Mouse (Mus musculus) small intestine, adult 2 months (tissue): ENCODE measurements at regions not wholly inside any gene's neighbourhood (a gene's known extent, or its start where the extent isn't known, plus 50 kb on each side); places are given as distances from the start of the nearest gene placed in this dataset.

Experiments used
- H3K27ac ChIP-seq: fragments of 200-500 bp; 2 replicates; pipeline ENCODE4 v1.5.1; 2012; ENCODE audit warnings: low read depth, low read length, control low read depth, inconsistent platforms; ENCODE audit not compliant: insufficient read depth
- H3K27me3 ChIP-seq: fragments of 200-500 bp; 2 replicates; pipeline ENCODE4 v1.6.1; 2012; ENCODE audit warnings: mild to moderate bottlenecking, moderate library complexity, low read length, inconsistent platforms; ENCODE audit not compliant: control insufficient read depth, insufficient read depth
- H3K36me3 ChIP-seq: fragments of 200-500 bp; 2 replicates; pipeline ENCODE4 v1.6.1; 2012; ENCODE audit warnings: mild to moderate bottlenecking, low read length, control low read depth, inconsistent platforms; ENCODE audit not compliant: control insufficient read depth, insufficient read depth
- H3K4me1 ChIP-seq: fragments of 200-500 bp; 2 replicates; pipeline ENCODE4 v1.6.1; 2012; ENCODE audit warnings: low read length, inconsistent platforms, mixed read lengths; ENCODE audit not compliant: control insufficient read depth, insufficient read depth, insufficient read length
- H3K4me3 ChIP-seq: fragments of 200-500 bp; 2 replicates; pipeline ENCODE4 v1.5.1; 2012; ENCODE audit warnings: low read depth, mild to moderate bottlenecking, control low read depth, inconsistent platforms, low read length, moderate library complexity
- CTCF ChIP-seq: fragments of 200-500 bp; IDR thresholded peaks from 2 replicates; pipeline ENCODE4 v1.5.1; 2012; ENCODE audit warnings: low read depth, mild to moderate bottlenecking, control low read depth, inconsistent platforms, low read length, moderate library complexity, mixed read lengths; ENCODE audit not compliant: insufficient replicate concordance, insufficient read length; ENCODE audit errors: extremely low read depth
- POLR2A ChIP-seq: fragments of 200-500 bp; IDR thresholded peaks from 2 replicates; pipeline ENCODE4 v1.6.1; 2012; ENCODE audit warnings: low read depth, mild to moderate bottlenecking, control low read depth, inconsistent platforms, low read length, moderate library complexity
- WGBS: fragments of 180-500 bp; shearing (Covaris S2); methylation state at CpG from one replicate; pipeline ENCODE4 v1.1.7; 2018; 5-methylcytosine and 5-hydroxymethylcytosine counted together

DNA sequence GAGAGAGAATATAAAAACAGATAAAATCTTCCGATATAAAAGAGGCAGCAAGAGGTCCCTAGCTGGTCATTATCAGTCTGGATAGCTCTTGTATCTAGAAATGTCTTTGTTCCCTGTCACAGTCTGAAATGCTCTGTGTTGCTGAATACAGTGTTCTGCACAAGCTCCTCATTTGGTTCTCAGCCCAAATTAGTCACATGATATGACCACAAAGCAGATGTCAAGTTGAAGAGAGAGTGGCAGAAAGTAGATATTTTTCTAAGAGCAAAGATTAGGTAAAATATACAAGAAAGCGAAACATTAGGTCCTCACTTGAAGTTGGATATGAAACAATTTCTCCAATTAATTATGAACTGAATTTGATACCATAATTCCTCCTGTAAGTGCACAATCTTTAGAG is 101.8 kb upstream of the Speer4f2 start:
- TF ChIP-seq CTCF (no peak), POLR2A (no peak)
- peaks cover 4% of the 10 kb centered on the region; the same call in 1 of the 2 replicates for H3K4me1 ChIP-seq
- no peaks in the 10 kb centered on the region for H3K36me3 ChIP-seq
- H3K4me3 ChIP-seq, result no peak overlapping the region
- no peaks in the 10 kb centered on the region for H3K27me3 ChIP-seq
- 58% methylated on average over 2 of the region's 2 CpGs for WGBS
- H3K27ac ChIP-seq, result no peak overlapping the region

DNA sequence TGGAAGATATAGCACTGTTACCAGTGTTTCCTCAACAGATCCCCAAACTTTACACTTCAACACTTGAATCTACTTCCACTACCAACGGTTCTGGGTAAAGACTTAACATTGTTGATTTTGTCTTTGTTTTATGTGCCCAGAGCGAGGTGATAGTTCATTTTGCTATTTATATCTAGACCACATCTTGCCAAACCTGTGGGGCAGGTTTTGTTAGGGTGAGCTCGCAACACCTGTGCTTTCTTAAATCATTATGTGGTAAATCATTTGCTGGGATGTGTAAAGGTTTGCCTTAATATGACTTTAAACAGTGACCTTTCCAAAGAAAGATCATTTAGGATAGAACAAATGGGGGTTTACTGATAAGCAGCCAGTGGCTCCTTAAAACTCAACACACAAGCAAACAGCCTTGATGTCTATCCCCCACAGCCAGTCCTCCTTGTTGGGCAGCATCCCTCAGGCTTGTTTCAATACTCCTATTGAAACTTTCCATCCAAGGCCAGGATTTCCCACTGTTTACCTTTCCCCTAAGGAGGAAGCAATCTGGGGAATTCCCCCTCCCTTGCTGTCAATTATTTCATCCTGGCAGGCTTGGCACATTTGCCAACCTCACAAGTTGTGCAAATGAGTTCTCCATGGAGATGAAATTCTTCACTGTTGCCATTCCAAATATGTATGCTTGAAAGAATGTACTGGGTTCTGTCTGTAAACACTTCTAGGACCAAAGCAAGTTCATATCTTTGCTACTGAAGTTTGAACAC is 101.1 kb upstream of the Speer4f2 start:
- 25% methylated on average over 3 of the region's 3 CpGs for WGBS
- no peak overlapping the region for H3K4me3 ChIP-seq
- 0 out of 2 replicates have a peak overlapping the region, but pooled peaks have one; percentile 51 for H3K27ac ChIP-seq
- H3K36me3 ChIP-seq, result no peaks in the 10 kb centered on the region
- no peaks in the 10 kb centered on the region for H3K27me3 ChIP-seq
- H3K4me1 ChIP-seq, result peaks cover 4% of the 10 kb centered on the region; the same call in 1 of the 2 replicates
- TF ChIP-seq POLR2A, result no peak
- TF ChIP-seq CTCF, result no peak

DNA sequence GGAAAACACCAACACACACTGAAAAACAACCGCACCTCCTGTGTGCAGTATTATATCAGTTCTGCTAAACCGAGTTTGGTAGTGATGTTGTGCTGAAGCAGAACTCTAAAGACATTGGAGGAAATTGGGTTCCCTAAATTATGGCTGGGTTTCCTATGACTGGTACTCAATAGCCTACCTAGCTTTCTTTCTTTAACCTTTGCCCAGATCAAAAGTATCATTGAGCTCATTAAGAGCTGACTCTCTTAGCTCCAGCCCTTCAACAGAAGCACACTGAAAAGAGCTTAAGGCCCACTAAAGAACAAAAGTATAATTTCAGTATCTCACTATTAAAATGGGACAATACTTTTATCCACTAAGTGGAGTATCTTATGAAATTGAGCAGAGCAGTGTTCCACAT is 97.6 kb upstream of the Speer4f2 start:
- 93% methylated on average over 2 of the region's 2 CpGs for WGBS
- no peak overlapping the region for H3K27ac ChIP-seq
- TF ChIP-seq CTCF, result no peak
- no peak for TF ChIP-seq POLR2A
- H3K4me3 ChIP-seq, result no peak overlapping the region
- no peaks in the 10 kb centered on the region for H3K36me3 ChIP-seq
- peaks cover 4% of the 10 kb centered on the region; the same call in 1 of the 2 replicates for H3K4me1 ChIP-seq
- no peaks in the 10 kb centered on the region for H3K27me3 ChIP-seq

DNA sequence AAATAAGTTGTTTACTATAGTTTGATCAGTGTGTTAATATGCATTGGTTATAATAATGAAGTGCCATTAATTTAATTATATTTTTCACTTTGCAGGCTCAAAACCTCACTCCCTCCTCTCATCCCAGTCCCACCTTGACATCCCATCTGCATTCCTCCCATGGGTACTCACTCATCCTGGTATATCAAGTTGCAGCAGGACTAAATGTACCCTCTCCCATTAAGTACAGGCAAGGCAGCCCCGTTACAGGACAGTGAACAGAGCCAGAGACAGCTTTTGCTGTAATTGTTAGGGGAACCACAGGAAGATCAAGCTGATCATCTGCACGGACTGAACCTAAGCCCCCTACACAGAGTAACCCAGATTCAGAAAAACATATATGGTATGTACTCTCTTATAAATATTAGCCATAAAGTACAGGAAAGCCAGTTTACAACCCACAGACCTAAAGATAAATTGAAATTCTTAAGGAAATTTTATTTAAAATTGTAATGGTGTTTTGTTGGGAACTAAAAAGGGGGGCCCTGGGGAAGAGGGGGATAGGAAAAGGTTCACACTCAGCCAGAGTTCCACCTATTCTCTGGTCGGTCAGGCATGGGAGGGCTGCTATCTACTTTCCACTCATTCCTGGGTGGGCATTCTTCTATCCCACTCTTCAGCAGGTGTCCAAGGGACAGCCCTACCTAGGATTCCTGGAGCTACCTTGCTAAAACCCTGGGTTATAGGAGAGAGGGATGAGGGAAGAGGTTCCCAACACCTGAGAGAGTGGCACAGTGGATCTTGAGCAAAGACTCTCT is 96.0 kb upstream of the Speer4f2 start:
- WGBS, result 90% methylated on average over 3 of the region's 3 CpGs
- no peak overlapping the region for H3K4me3 ChIP-seq
- peaks cover 3% of the 10 kb centered on the region; the same call in 1 of the 2 replicates for H3K4me1 ChIP-seq
- TF ChIP-seq POLR2A (no peak), CTCF (no peak)
- H3K36me3 ChIP-seq, result no peaks in the 10 kb centered on the region
- no peak overlapping the region for H3K27ac ChIP-seq
- H3K27me3 ChIP-seq, result no peaks in the 10 kb centered on the region

DNA sequence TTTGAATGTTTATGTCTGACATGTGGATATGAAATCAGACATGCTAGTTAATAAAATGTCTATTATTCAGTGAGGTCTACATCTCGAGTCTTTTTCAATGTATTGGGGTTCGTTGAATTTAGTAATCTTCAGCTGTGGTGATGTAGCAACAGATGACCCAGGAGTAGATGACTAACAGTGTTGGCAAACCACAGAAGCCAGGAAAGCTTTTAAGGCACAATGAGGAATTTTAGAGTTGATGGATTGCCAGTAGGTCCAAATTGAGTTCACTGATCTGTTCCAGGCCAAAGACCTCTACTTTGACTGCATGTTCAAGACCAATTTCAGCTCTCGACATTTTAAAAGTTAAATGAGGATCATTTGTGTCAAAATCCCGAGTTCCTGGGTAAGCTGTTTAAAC is 92.8 kb upstream of the Speer4f2 start:
- H3K27me3 ChIP-seq, result no peaks in the 10 kb centered on the region
- no peaks in the 10 kb centered on the region for H3K4me1 ChIP-seq
- no peak overlapping the region for H3K4me3 ChIP-seq
- 71% methylated on average over 4 of the region's 4 CpGs for WGBS
- TF ChIP-seq CTCF, result no peak
- no peak overlapping the region for H3K27ac ChIP-seq
- no peaks in the 10 kb centered on the region for H3K36me3 ChIP-seq

DNA sequence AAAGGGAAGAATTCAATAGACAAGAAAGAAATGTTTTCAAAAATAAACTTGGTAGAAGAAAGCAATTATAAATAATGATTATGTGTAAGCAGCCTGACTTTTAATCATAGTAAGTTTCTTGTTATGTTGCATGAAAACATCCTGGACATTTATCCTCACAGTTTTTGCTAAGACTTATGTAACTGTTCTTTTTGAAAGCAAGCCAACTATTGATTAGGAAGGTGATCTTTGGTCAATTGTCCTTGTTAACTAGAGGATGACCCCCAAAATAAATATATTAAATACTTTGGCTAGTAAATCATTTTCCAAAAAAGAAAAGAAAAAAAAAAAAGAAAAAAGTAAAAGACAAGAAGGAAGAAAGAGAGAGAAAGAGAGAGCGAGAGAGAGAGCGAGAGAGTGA is 92.0 kb upstream of the Speer4f2 start:
- TF ChIP-seq CTCF (no peak), POLR2A (no peak)
- Histone ChIP-seq H3K4me3 (no peak overlapping the region), H3K36me3 (no peaks in the 10 kb centered on the region), H3K4me1 (no peaks in the 10 kb centered on the region), H3K27ac (no peak overlapping the region), H3K27me3 (no peaks in the 10 kb centered on the region)
- 54% methylated on average over 2 of the region's 2 CpGs for WGBS

DNA sequence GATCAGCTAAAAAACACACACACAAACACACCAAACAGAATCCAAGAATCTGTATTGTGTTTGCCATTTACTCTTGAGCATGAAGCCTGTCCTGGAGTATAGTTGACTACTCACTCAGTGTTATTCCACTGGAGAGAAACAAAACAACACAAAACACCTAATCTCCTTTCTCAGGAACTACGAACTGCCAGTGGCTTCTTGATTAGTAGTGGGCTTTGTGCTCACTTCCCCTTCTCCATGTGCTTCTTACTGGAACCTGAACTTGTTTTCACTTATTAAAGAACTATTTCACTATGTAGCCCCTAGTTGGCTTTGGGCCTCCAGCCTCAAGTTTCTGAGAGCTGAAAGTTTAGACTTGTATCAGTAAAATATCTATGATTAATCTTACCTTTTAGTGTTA is 84.0 kb upstream of the Speer4f2 start:
- Histone ChIP-seq H3K27ac (no peak overlapping the region), H3K27me3 (no peaks in the 10 kb centered on the region), H3K4me1 (no peaks in the 10 kb centered on the region), H3K4me3 (no peak overlapping the region), H3K36me3 (no peaks in the 10 kb centered on the region)
- 72% methylated on average over 1 of the region's 1 CpGs for WGBS
- no peak for TF ChIP-seq CTCF
- no peak for TF ChIP-seq POLR2A
